Mouse (Mus musculus): ENCODE results near the gene Atg5. TPM values are rescaled to one million over a fixed set of nuclear protein-coding genes. Genes with fewer than 3 reads are reported as not detected.
"Not testable (repeated sequence)": the region's sequence is repeated elsewhere in the genome, so short reads cannot be mapped to it uniquely, and the experiment has no call there.

Atg5 gene
- polyA plus RNA-seq (2012): 0.45 and 0.71 TPM in 2 replicates

GRCm38 (mm10) chr10:44268145-44268860 lies at the start of gene Atg5:
Atg5 (plus strand) TSS chr10:44268358.
- peak within 1 kb of the TSS; percentile 86 for H3K4me3 ChIP-seq (replicated peaks)
- H3K4me1 ChIP-seq (ENCODE audit: control insufficient read depth): peaks cover 32% of the 10 kb centered on the region
- no peak for TF ChIP-seq TAL1 (IDR thresholded peaks at IDR 0.05; ENCODE audit: low read length)
- TF ChIP-seq GATA1 (IDR thresholded peaks at IDR 0.05; ENCODE audit: low read length): no peak
- H3K27me3 ChIP-seq (ENCODE audit: control insufficient read depth): no peaks in the 10 kb centered on the region
- H3K9me3 ChIP-seq (ENCODE audit: control insufficient read depth, low read length): no peaks in the 10 kb centered on the region
- peaks cover 2% of the 10 kb centered on the region; the same call in 1 of the 2 replicates for H3K36me3 ChIP-seq (ENCODE audit: control insufficient read depth)

GRCm38 (mm10) chr10:44219073-44219472 lies 49.1 kb upstream of the Atg5 start:
- H3K9me3 ChIP-seq (ENCODE audit: control insufficient read depth, low read length); H3K27me3 ChIP-seq (ENCODE audit: control insufficient read depth); H3K4me3 ChIP-seq (replicated peaks); H3K36me3 ChIP-seq (ENCODE audit: control insufficient read depth); H3K4me1 ChIP-seq (ENCODE audit: control insufficient read depth): not testable (repeated sequence)

- H3K36me3 ChIP-seq (ENCODE audit: control insufficient read depth): no peaks in the 10 kb centered on the region
- no peaks in the 10 kb centered on the region for H3K4me1 ChIP-seq (ENCODE audit: control insufficient read depth)
- H3K27me3 ChIP-seq (ENCODE audit: control insufficient read depth): no peaks in the 10 kb centered on the region
- TF ChIP-seq TAL1 (IDR thresholded peaks at IDR 0.05; ENCODE audit: low read length) (no peak), GATA1 (IDR thresholded peaks at IDR 0.05; ENCODE audit: low read length) (no peak)
- H3K4me3 ChIP-seq (replicated peaks): no peak overlapping the region
- no peaks in the 10 kb centered on the region for H3K9me3 ChIP-seq (ENCODE audit: control insufficient read depth, low read length)
Measured at GRCm38 (mm10) chr10:44224345-44224744, 43.8 kb upstream of the Atg5 start.

- not testable (repeated sequence) for H3K36me3 ChIP-seq (ENCODE audit: control insufficient read depth); H3K4me3 ChIP-seq (replicated peaks); H3K4me1 ChIP-seq (ENCODE audit: control insufficient read depth); H3K27me3 ChIP-seq (ENCODE audit: control insufficient read depth); H3K9me3 ChIP-seq (ENCODE audit: control insufficient read depth, low read length)
Measured at GRCm38 (mm10) chr10:44233351-44233750, 34.8 kb upstream of the Atg5 start.

GRCm38 (mm10) chr10:44235298-44235697 lies 32.9 kb upstream of the Atg5 start:
- not testable (repeated sequence) for H3K4me1 ChIP-seq (ENCODE audit: control insufficient read depth); H3K9me3 ChIP-seq (ENCODE audit: control insufficient read depth, low read length); H3K36me3 ChIP-seq (ENCODE audit: control insufficient read depth); H3K27me3 ChIP-seq (ENCODE audit: control insufficient read depth); H3K4me3 ChIP-seq (replicated peaks)

GRCm38 (mm10) chr10:44256624-44257023 lies 11.5 kb upstream of the Atg5 start:
- H3K27me3 ChIP-seq (ENCODE audit: control insufficient read depth): no peaks in the 10 kb centered on the region
- H3K9me3 ChIP-seq (ENCODE audit: control insufficient read depth, low read length): no peaks in the 10 kb centered on the region
- no peak overlapping the region for H3K4me3 ChIP-seq (replicated peaks)
- TF ChIP-seq TAL1 (IDR thresholded peaks at IDR 0.05; ENCODE audit: low read length) (no peak), GATA1 (IDR thresholded peaks at IDR 0.05; ENCODE audit: low read length) (no peak)
- H3K4me1 ChIP-seq (ENCODE audit: control insufficient read depth): no peaks in the 10 kb centered on the region
- H3K36me3 ChIP-seq (ENCODE audit: control insufficient read depth): no peaks in the 10 kb centered on the region

- H3K4me1 ChIP-seq (ENCODE audit: control insufficient read depth): peaks cover 30% of the 10 kb centered on the region
- no peak overlapping the region for H3K4me3 ChIP-seq (replicated peaks)
- H3K27me3 ChIP-seq (ENCODE audit: control insufficient read depth): no peaks in the 10 kb centered on the region
- no peak for TF ChIP-seq GATA1 (IDR thresholded peaks at IDR 0.05; ENCODE audit: low read length)
- no peak for TF ChIP-seq TAL1 (IDR thresholded peaks at IDR 0.05; ENCODE audit: low read length)
- H3K9me3 ChIP-seq (ENCODE audit: control insufficient read depth, low read length): no peaks in the 10 kb centered on the region
- no peaks in the 10 kb centered on the region for H3K36me3 ChIP-seq (ENCODE audit: control insufficient read depth)
Measured at GRCm38 (mm10) chr10:44265835-44266234, 2.3 kb upstream of the Atg5 start.

- TF ChIP-seq TAL1 (IDR thresholded peaks at IDR 0.05; ENCODE audit: low read length): no peak
- no peak for TF ChIP-seq GATA1 (IDR thresholded peaks at IDR 0.05; ENCODE audit: low read length)
- Histone ChIP-seq H3K9me3 (ENCODE audit: control insufficient read depth, low read length) (no peaks in the 10 kb centered on the region), H3K36me3 (ENCODE audit: control insufficient read depth) (no peaks in the 10 kb centered on the region), H3K4me1 (ENCODE audit: control insufficient read depth) (peaks cover 30% of the 10 kb centered on the region), H3K4me3 (replicated peaks) (peak overlapping the region; percentile 86), H3K27me3 (ENCODE audit: control insufficient read depth) (no peaks in the 10 kb centered on the region)
Measured at GRCm38 (mm10) chr10:44266561-44266960, 1.6 kb upstream of the Atg5 start.

GRCm38 (mm10) chr10:44267426-44268142 lies 574 bp upstream of the Atg5 start:
- Histone ChIP-seq H3K9me3 (ENCODE audit: control insufficient read depth, low read length) (no peaks in the 10 kb centered on the region), H3K27me3 (ENCODE audit: control insufficient read depth) (no peaks in the 10 kb centered on the region), H3K4me1 (ENCODE audit: control insufficient read depth) (peaks cover 30% of the 10 kb centered on the region), H3K4me3 (replicated peaks) (peak overlapping the region; percentile 86), H3K36me3 (ENCODE audit: control insufficient read depth) (peaks cover under 1% of the 10 kb centered on the region; the same call in 1 of the 2 replicates)
- no peak for TF ChIP-seq TAL1 (IDR thresholded peaks at IDR 0.05; ENCODE audit: low read length)
- TF ChIP-seq GATA1 (IDR thresholded peaks at IDR 0.05; ENCODE audit: low read length): no peak
